In genomic region chr12:39931251-39931650, GRCm38 (mm10) we compare ENCODE assay signal across 24 mouse cellular contexts.
DNase-seq lines count a peak whose midpoint lies in the region; TF ChIP-seq lines count a peak whose summit lies in the region.
"Had no signal": no experiment of that assay in that cellular context is flagged by ENCODE, and none has a peak within 500 bp of the region (broad histone marks: within the 10 kb centered on the region; RNA-seq: fewer than 3 reads in every experiment).

No protein-coding gene starts in this region.

- WGBS in lung, adult 2 months: 68% methylated on average over 1 of the region's 1 CpGs

- DNase-seq in gastrocnemius, adult 18-20 months (ENCODE audit: low spot score): peak; percentile 19
- no peak for DNase-seq in gastrocnemius, postnatal 25 days
- DNase-seq in heart, adult 8-10 months (ENCODE audit: low spot score): peak; percentile 15
- DNase-seq in heart, adult 9 months (ENCODE audit: low spot score in 2 of 2): no peak
- DNase-seq in 3T3-L1 (ENCODE audit: low read depth, low spot score): peak; percentile 24
- DNase-seq in Muller cell, postnatal 12 days (ENCODE audit: inconsistent ontology term): peak; percentile 56
- no peak for DNase-seq in left cerebral cortex, adult 2 months (ENCODE audit: extremely low spot score in 1 of 2, low spot score in 2 of 2)
- no peak for DNase-seq in lung, adult 2 months
- DNase-seq: adrenal gland, adult 2 months; adrenal gland, postnatal 10 days; adrenal gland, postnatal 25 days; cerebellum, adult 11 months; cerebellum, adult 18-20 months; cerebellum, adult 8-10 months; cerebellum, adult 9-11 months; cerebellum, postnatal 14 days; cerebellum, postnatal 36 days; embryo, embryonic 11 days; forebrain, postnatal 0 days had no signal

- no peak for TF ChIP-seq POLR2A in lung, adult 2 months (IDR thresholded peaks at IDR 0.05; ENCODE audit: borderline replicate concordance, extremely low read depth, low read depth, low read length)

- H3K27ac ChIP-seq in left cerebral cortex, adult 2 months: no peak overlapping the region
- H3K27ac ChIP-seq: embryonic facial prominence, embryonic 13.5 days; embryonic facial prominence, embryonic 15.5 days; forebrain, embryonic 13.5 days; forebrain, embryonic 15.5 days had no signal

- intact Hi-C loops in left cerebral cortex, adult 2 months (cut with DNase I): no loop called here

- no peak for TF ChIP-seq CTCF in left cerebral cortex, adult 2 months (IDR thresholded peaks at IDR 0.05)
- TF ChIP-seq CTCF in lung, adult 2 months (IDR thresholded peaks at IDR 0.05; ENCODE audit: insufficient read depth, low read length): no peak

- no peak overlapping the region for H3K4me3 ChIP-seq in left cerebral cortex, adult 2 months
- no peak overlapping the region for H3K4me3 ChIP-seq in lung, adult 2 months (replicated peaks; ENCODE audit: extremely low read depth, low read depth, low read length)
- H3K4me3 ChIP-seq: embryonic facial prominence, embryonic 13.5 days; embryonic facial prominence, embryonic 15.5 days; erythroblast, embryonic 14.5 days; forebrain, embryonic 13.5 days; forebrain, embryonic 15.5 days had no signal

- no peaks in the 10 kb centered on the region for H3K4me1 ChIP-seq in lung, adult 2 months (ENCODE audit: control insufficient read depth, insufficient read depth, low read length)
- H3K4me1 ChIP-seq: embryonic facial prominence, embryonic 13.5 days; embryonic facial prominence, embryonic 15.5 days; forebrain, embryonic 13.5 days; forebrain, embryonic 15.5 days had no signal

Comparison
In these comparisons a context has a peak if more than half of its experiments do, and no peak if none do; other contexts are left out.
1. DNase-seq: peak in gastrocnemius, adult 18-20 months (single experiment), heart, adult 8-10 months (single experiment), 3T3-L1 (single experiment) and Muller cell, postnatal 12 days (single experiment); none in gastrocnemius, postnatal 25 days (single experiment), heart, adult 9 months (0 of 2), left cerebral cortex, adult 2 months (0 of 2) and lung, adult 2 months (single experiment).